Mouse (Mus musculus) embryo, embryonic 10.5 days (tissue): Measurements from ENCODE around the gene Yaf2.
A peak's percentile ranks its signal among the peaks of the same experiment; 100 is the strongest.
"Not testable (repeated sequence)": the region's sequence is repeated elsewhere in the genome, so short reads cannot be mapped to it uniquely, and the experiment has no call there.

Experiments
- DNase-seq: peaks from one replicate; pipeline ENCODE4 v3.0.0-alpha.2; 2015; ENCODE audit warnings: low spot score

Yaf2 gene

GRCm38 (mm10) chr15:93336925-93337761 is at the start of gene Yaf2:
Gene Yaf2 (minus strand): TSS chr15:93336935.
- peak; percentile 88 for DNase-seq

- no peak for DNase-seq
Measured at GRCm38 (mm10) chr15:93381337-93381736, 44.6 kb upstream of the Yaf2 start.

GRCm38 (mm10) chr15:93379177-93379576 is 42.4 kb upstream of the Yaf2 start:
- peak; percentile 19 for DNase-seq

- DNase-seq = no peak
Measured at GRCm38 (mm10) chr15:93375696-93376095, 39.0 kb upstream of the Yaf2 start.

GRCm38 (mm10) chr15:93372525-93373119 is 35.9 kb upstream of the Yaf2 start:
- not testable (repeated sequence) for DNase-seq

- DNase-seq = no peak
Measured at GRCm38 (mm10) chr15:93371838-93372237, 35.1 kb upstream of the Yaf2 start.

- DNase-seq = no peak
Measured at GRCm38 (mm10) chr15:93368558-93368957, 31.8 kb upstream of the Yaf2 start.

GRCm38 (mm10) chr15:93365561-93365960 is 28.8 kb upstream of the Yaf2 start:
- DNase-seq = no peak

GRCm38 (mm10) chr15:93358346-93359095 is 21.8 kb upstream of the Yaf2 start:
- DNase-seq = no peak

- no peak for DNase-seq
Measured at GRCm38 (mm10) chr15:93340630-93341379, 4.1 kb upstream of the Yaf2 start.

GRCm38 (mm10) chr15:93336658-93336924 is 144 bp downstream of the Yaf2 start:
- no peak for DNase-seq

GRCm38 (mm10) chr15:93335821-93336657 is 696 bp downstream of the Yaf2 start:
- DNase-seq = peak; percentile 77

GRCm38 (mm10) chr15:93331256-93331655 is 5.5 kb downstream of the Yaf2 start:
- no peak for DNase-seq

- DNase-seq = no peak
Measured at GRCm38 (mm10) chr15:93327235-93327634, 9.5 kb downstream of the Yaf2 start.

GRCm38 (mm10) chr15:93326651-93327050 is 10.1 kb downstream of the Yaf2 start:
- DNase-seq = no peak

- DNase-seq = no peak
Measured at GRCm38 (mm10) chr15:93325360-93325759, 11.4 kb downstream of the Yaf2 start.

- DNase-seq = no peak
Measured at GRCm38 (mm10) chr15:93318781-93319180, 18.0 kb downstream of the Yaf2 start.

GRCm38 (mm10) chr15:93310304-93310703 is 26.4 kb downstream of the Yaf2 start:
- DNase-seq = not testable (repeated sequence)

- no peak for DNase-seq
Measured at GRCm38 (mm10) chr15:93298197-93298596, 38.5 kb downstream of the Yaf2 start.

GRCm38 (mm10) chr15:93294483-93294882 is 42.3 kb downstream of the Yaf2 start:
- DNase-seq = no peak

GRCm38 (mm10) chr15:93288321-93288720 is 48.4 kb downstream of the Yaf2 start:
- no peak for DNase-seq
